Comparison of ENCODE assay signal across 21 mouse cellular contexts in genomic region chr7:113052952-113053351, GRCm38 (mm10).
DNase-seq lines count a peak whose midpoint lies in the region; ATAC-seq and TF ChIP-seq lines count a peak whose summit lies in the region.
"Had no signal": no experiment of that assay in that cellular context is flagged by ENCODE, and none has a peak within 500 bp of the region (broad histone marks: within the 10 kb centered on the region; RNA-seq: fewer than 3 reads in every experiment).

No protein-coding gene starts in this region.

- no peak overlapping the region for H3K9ac ChIP-seq in forebrain, embryonic 13.5 days
- no peak overlapping the region for H3K9ac ChIP-seq in forebrain, postnatal 0 days
- H3K9ac ChIP-seq in midbrain, embryonic 16.5 days (ENCODE audit: low read depth, low read length): no peak overlapping the region
- H3K9ac ChIP-seq: limb, embryonic 15.5 days had no signal

- H3K27me3 ChIP-seq in forebrain, embryonic 13.5 days: no peaks in the 10 kb centered on the region
- no peaks in the 10 kb centered on the region for H3K27me3 ChIP-seq in forebrain, embryonic 10.5 days (ENCODE audit: poor library complexity, severe bottlenecking)
- no peaks in the 10 kb centered on the region for H3K27me3 ChIP-seq in forebrain, postnatal 0 days (ENCODE audit: insufficient read depth, low read length)
- no peaks in the 10 kb centered on the region for H3K27me3 ChIP-seq in midbrain, embryonic 16.5 days (ENCODE audit: control insufficient read depth, insufficient read depth, low read depth, low read length)
- H3K27me3 ChIP-seq: limb, embryonic 15.5 days had no signal

- DNase-seq in forebrain, embryonic 10.5 days (ENCODE audit: extremely low spot score, low spot score): no peak
- peak; percentile 11 for DNase-seq in lung, postnatal 36 days
- DNase-seq in lung, adult 2 months: no peak
- peak; percentile 41 for DNase-seq in forebrain, postnatal 0 days
- no peak for DNase-seq in testis, postnatal 14 days (ENCODE audit: low spot score)
- DNase-seq in liver: no peak
- DNase-seq: adrenal gland, postnatal 25 days; cerebellum, adult 18-20 months; cerebellum, postnatal 25 days; embryo, embryonic 11 days; heart, postnatal 10 days; kidney, adult 18-20 months; kidney, postnatal 14 days; layer of hippocampus, postnatal 36 days; thymus, postnatal 4 days had no signal

- no peak overlapping the region for H3K4me3 ChIP-seq in forebrain, embryonic 13.5 days
- no peak overlapping the region for H3K4me3 ChIP-seq in forebrain, embryonic 10.5 days
- no peak overlapping the region for H3K4me3 ChIP-seq in lung, adult 2 months (replicated peaks; ENCODE audit: extremely low read depth, low read depth, low read length)
- H3K4me3 ChIP-seq in forebrain, postnatal 0 days (ENCODE audit: low read depth, low read length): no peak overlapping the region
- no peak overlapping the region for H3K4me3 ChIP-seq in midbrain, embryonic 16.5 days (ENCODE audit: low read depth, low read length)
- H3K4me3 ChIP-seq: layer of hippocampus, adult 2 months; limb, embryonic 15.5 days had no signal

- H3K9me3 ChIP-seq in forebrain, embryonic 13.5 days (replicated peaks): no peaks in the 10 kb centered on the region
- H3K9me3 ChIP-seq in forebrain, embryonic 10.5 days: no peaks in the 10 kb centered on the region
- H3K9me3 ChIP-seq in forebrain, postnatal 0 days (ENCODE audit: low read length): no peaks in the 10 kb centered on the region
- no peaks in the 10 kb centered on the region for H3K9me3 ChIP-seq in midbrain, embryonic 16.5 days (replicated peaks; ENCODE audit: control insufficient read depth, low read length, poor library complexity, severe bottlenecking)
- H3K9me3 ChIP-seq: limb, embryonic 15.5 days had no signal

- no peak for TF ChIP-seq CTCF in lung, adult 2 months (IDR thresholded peaks at IDR 0.05; ENCODE audit: insufficient read depth, low read length)
- no peak for TF ChIP-seq CTCF in forebrain, postnatal 0 days (IDR thresholded peaks at IDR 0.05; ENCODE audit: low read depth)

- 29% methylated on average over 1 of the region's 1 CpGs for WGBS in forebrain, embryonic 13.5 days
- WGBS in forebrain, embryonic 10.5 days: 45% methylated on average over 1 of the region's 1 CpGs
- 47% methylated on average over 1 of the region's 1 CpGs for WGBS in lung, adult 2 months
- WGBS in forebrain, postnatal 0 days: 26% methylated on average over 1 of the region's 1 CpGs
- WGBS in midbrain, embryonic 16.5 days: 19% methylated on average over 1 of the region's 1 CpGs

- no peak for TF ChIP-seq POLR2A in lung, adult 2 months (IDR thresholded peaks at IDR 0.05; ENCODE audit: borderline replicate concordance, extremely low read depth, low read depth, low read length)

- peaks cover 19% of the 10 kb centered on the region for H3K4me1 ChIP-seq in forebrain, embryonic 13.5 days
- peaks cover 15% of the 10 kb centered on the region for H3K4me1 ChIP-seq in forebrain, embryonic 10.5 days
- H3K4me1 ChIP-seq in lung, adult 2 months (ENCODE audit: control insufficient read depth, insufficient read depth, low read length): no peaks in the 10 kb centered on the region; the same call in 1 of the 2 replicates
- no peaks in the 10 kb centered on the region for H3K4me1 ChIP-seq in forebrain, postnatal 0 days (ENCODE audit: insufficient read depth)
- H3K4me1 ChIP-seq in midbrain, embryonic 16.5 days (ENCODE audit: control insufficient read depth, insufficient read depth, low read length): no peaks in the 10 kb centered on the region

- no peaks in the 10 kb centered on the region for H3K36me3 ChIP-seq in forebrain, embryonic 13.5 days (ENCODE audit: poor library complexity, severe bottlenecking)
- no peaks in the 10 kb centered on the region for H3K36me3 ChIP-seq in forebrain, embryonic 10.5 days (replicated peaks)
- no peaks in the 10 kb centered on the region for H3K36me3 ChIP-seq in forebrain, postnatal 0 days (ENCODE audit: insufficient read depth)
- no peaks in the 10 kb centered on the region for H3K36me3 ChIP-seq in midbrain, embryonic 16.5 days (ENCODE audit: control insufficient read depth, insufficient read depth, low read length)
- H3K36me3 ChIP-seq: limb, embryonic 15.5 days had no signal

- H3K27ac ChIP-seq in forebrain, embryonic 13.5 days: 0 out of 2 replicates have a peak overlapping the region, but pooled peaks have one; percentile 0
- no peak overlapping the region for H3K27ac ChIP-seq in forebrain, embryonic 10.5 days
- no peak overlapping the region for H3K27ac ChIP-seq in forebrain, postnatal 0 days (ENCODE audit: low read depth, low read length)
- H3K27ac ChIP-seq in midbrain, embryonic 16.5 days (ENCODE audit: low read length): no peak overlapping the region
- H3K27ac ChIP-seq: layer of hippocampus, adult 2 months; limb, embryonic 15.5 days; macrophage had no signal

- peak; percentile 76 for ATAC-seq in forebrain, embryonic 13.5 days
- peak; percentile 86 for ATAC-seq in forebrain, postnatal 0 days
- peak; percentile 80 for ATAC-seq in midbrain, embryonic 16.5 days

- no peak overlapping the region for H3K4me2 ChIP-seq in forebrain, embryonic 13.5 days
- no peak overlapping the region for H3K4me2 ChIP-seq in forebrain, postnatal 0 days (ENCODE audit: low read depth)
- no peak overlapping the region for H3K4me2 ChIP-seq in midbrain, embryonic 16.5 days (ENCODE audit: low read length)
- H3K4me2 ChIP-seq: heart, embryonic 11.5 days; limb, embryonic 15.5 days had no signal

Comparison
In these comparisons a context has a peak if more than half of its experiments do, and no peak if none do; other contexts are left out.
1. DNase-seq: peak in lung, postnatal 36 days (single experiment) and forebrain, postnatal 0 days (single experiment); none in forebrain, embryonic 10.5 days (single experiment), lung, adult 2 months (single experiment), testis, postnatal 14 days (single experiment) and liver (single experiment).
2. Peak in every context shown above with its lines, with median percentiles within 50 percentile points of each other: ATAC-seq.